ENCODE assay signal across 8 mouse cellular contexts in the genomic region with DNA sequence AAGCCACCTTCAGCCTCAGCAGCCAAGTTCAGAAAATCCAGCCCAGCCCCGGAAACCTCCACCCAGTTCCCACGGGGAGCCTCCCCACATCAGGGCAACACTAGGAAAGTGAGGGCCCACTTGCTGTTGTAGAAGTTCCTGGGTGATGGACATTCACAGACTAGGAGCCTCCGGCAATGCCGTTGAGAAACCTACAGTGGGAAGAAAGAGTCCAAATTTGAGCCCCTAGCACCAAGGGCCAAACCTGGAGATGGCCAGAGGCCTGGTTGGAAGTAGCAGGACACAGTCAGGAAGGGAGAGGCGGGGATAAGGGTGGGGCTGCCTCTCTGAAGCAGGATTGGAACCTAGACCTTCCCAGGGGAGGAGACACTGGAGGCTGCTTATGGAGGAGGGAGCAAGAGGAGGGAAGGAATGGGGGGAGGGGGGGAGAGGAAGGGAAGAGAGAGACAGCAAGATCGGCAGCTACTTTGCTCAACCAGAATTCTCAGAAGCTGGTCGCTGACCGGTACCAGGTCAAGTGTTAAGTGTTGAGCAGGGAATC. TPM values are rescaled to one million over a fixed set of nuclear protein-coding genes. Genes with fewer than 3 reads are reported as not detected.
DNase-seq lines count a peak whose midpoint lies in the region; ATAC-seq and TF ChIP-seq lines count a peak whose summit lies in the region.

No protein-coding gene starts in this region.

- H3K36me3 ChIP-seq in heart, embryonic 12.5 days = peaks cover 12% of the 10 kb centered on the region; the same call in 1 of the 2 replicates
- no peaks in the 10 kb centered on the region for H3K36me3 ChIP-seq in kidney, embryonic 14.5 days (ENCODE audit: control insufficient read depth, insufficient read depth, low read length)

- H3K9ac ChIP-seq in heart, embryonic 12.5 days = peak overlapping the region; percentile 77; the same call in 1 of the 2 replicates
- peak overlapping the region; percentile 23; the same call in 1 of the 2 replicates for H3K9ac ChIP-seq in kidney, embryonic 14.5 days (ENCODE audit: low read depth, low read length)

- peak; percentile 58 for DNase-seq in embryo, embryonic 10 days (ENCODE audit: low spot score)
- DNase-seq in embryo, embryonic 11 days = no peak
- DNase-seq in lung, postnatal 14 days = peak; percentile 71
- DNase-seq in frontal cortex, postnatal 36 days (ENCODE audit: low spot score in 2 of 2) = no peak
- no peak for DNase-seq in layer of hippocampus, postnatal 10 days (ENCODE audit: low spot score in 2 of 2)

- 20% methylated on average over 8 of the region's 8 CpGs for WGBS in heart, embryonic 12.5 days
- 26% methylated on average over 8 of the region's 8 CpGs for WGBS in kidney, embryonic 14.5 days

- no peaks in the 10 kb centered on the region for H3K27me3 ChIP-seq in heart, embryonic 12.5 days (replicated peaks)
- no peaks in the 10 kb centered on the region for H3K27me3 ChIP-seq in kidney, embryonic 14.5 days (ENCODE audit: control insufficient read depth, insufficient read depth, low read length)

- no peak for ATAC-seq in heart, embryonic 12.5 days (ENCODE audit: insufficient number of reproducible peaks, low FRiP score)
- no peak for ATAC-seq in kidney, embryonic 14.5 days (ENCODE audit: low FRiP score, low TSS enrichment)

- H3K4me3 ChIP-seq in bone marrow macrophage, adult 2 months (ENCODE audit: insufficient read depth, low read length) = peak overlapping the region; percentile 26; the same call in 1 of the 2 replicates
- H3K4me3 ChIP-seq in heart, embryonic 12.5 days = peak overlapping the region; percentile 89
- H3K4me3 ChIP-seq in kidney, embryonic 14.5 days (ENCODE audit: low read length) = peak overlapping the region; percentile 84

- no peak overlapping the region for H3K27ac ChIP-seq in bone marrow macrophage, adult 2 months (ENCODE audit: insufficient read depth, low read depth, low read length)
- peak overlapping the region; percentile 88 for H3K27ac ChIP-seq in heart, embryonic 12.5 days (ENCODE audit: poor library complexity, severe bottlenecking)
- H3K27ac ChIP-seq in kidney, embryonic 14.5 days (ENCODE audit: low read depth, low read length) = peak overlapping the region; percentile 52; the same call in 1 of the 2 replicates

- no peak for TF ChIP-seq POLR2A in bone marrow macrophage, adult 2 months (IDR thresholded peaks at IDR 0.05; ENCODE audit: borderline replicate concordance, low read depth, low read length)

- TF ChIP-seq CTCF in bone marrow macrophage, adult 2 months (IDR thresholded peaks at IDR 0.05; ENCODE audit: low read depth, low read length) = no peak

- H3K4me1 ChIP-seq in bone marrow macrophage, adult 2 months (ENCODE audit: control insufficient read depth, insufficient read depth, low read length) = peaks cover 21% of the 10 kb centered on the region
- H3K4me1 ChIP-seq in heart, embryonic 12.5 days (replicated peaks) = peaks cover 27% of the 10 kb centered on the region
- H3K4me1 ChIP-seq in kidney, embryonic 14.5 days (ENCODE audit: control insufficient read depth, insufficient read depth, low read length) = peaks cover 20% of the 10 kb centered on the region; the same call in 1 of the 2 replicates

- H3K9me3 ChIP-seq in heart, embryonic 12.5 days (replicated peaks) = no peaks in the 10 kb centered on the region
- H3K9me3 ChIP-seq in kidney, embryonic 14.5 days (ENCODE audit: control insufficient read depth, low read length) = no peaks in the 10 kb centered on the region

- peak overlapping the region; percentile 80 for H3K4me2 ChIP-seq in heart, embryonic 12.5 days
- H3K4me2 ChIP-seq in kidney, embryonic 14.5 days (replicated peaks; ENCODE audit: low read depth, low read length) = peak overlapping the region; percentile 68

RNA-seq across cellular contexts. Expression of a gene that starts 1.3 kb away (rescaled TPM):
- polyA plus RNA-seq in bone marrow macrophage, adult 2 months (2012; ENCODE audit: insufficient read depth, insufficient read length, missing spikeins) = 119 and 123 TPM in 2 replicates
- 79.3 and 79.4 TPM in 2 replicates for polyA plus RNA-seq in heart, embryonic 12.5 days (2016; fragmentation: Nextera tagmentation; extraction: Ambion mirVana)
- polyA plus RNA-seq in kidney, embryonic 14.5 days (2014; fragmentation: Nextera tagmentation; extraction: Ambion mirVana) = 31.8 and 35.2 TPM in 2 replicates
- 10 to 100 TPM; 12.2 to 12.3 TPM for total RNA-seq in layer of hippocampus, postnatal 10 days (2021)

RNA-seq across cellular contexts. Expression of a gene that starts 2.9 kb away (rescaled TPM):
- polyA plus RNA-seq in bone marrow macrophage, adult 2 months (2012; ENCODE audit: insufficient read depth, insufficient read length, missing spikeins) = 44.3 and 47.3 TPM in 2 replicates
- polyA plus RNA-seq in heart, embryonic 12.5 days (2016; fragmentation: Nextera tagmentation; extraction: Ambion mirVana) = 37.0 and 41.2 TPM in 2 replicates
- polyA plus RNA-seq in kidney, embryonic 14.5 days (2014; fragmentation: Nextera tagmentation; extraction: Ambion mirVana) = 46.5 and 54.0 TPM in 2 replicates
- 100 to 1,000 TPM; 141 to 145 TPM for total RNA-seq in layer of hippocampus, postnatal 10 days (2021)

RNA-seq across cellular contexts. Expression of a gene that starts 20.6 kb away (rescaled TPM):
- 15.3 and 16.0 TPM in 2 replicates for polyA plus RNA-seq in bone marrow macrophage, adult 2 months (2012; ENCODE audit: insufficient read depth, insufficient read length, missing spikeins)
- 42.1 and 42.5 TPM in 2 replicates for polyA plus RNA-seq in heart, embryonic 12.5 days (2016; fragmentation: Nextera tagmentation; extraction: Ambion mirVana)
- 54.9 and 71.1 TPM in 2 replicates for polyA plus RNA-seq in kidney, embryonic 14.5 days (2014; fragmentation: Nextera tagmentation; extraction: Ambion mirVana)
- total RNA-seq in layer of hippocampus, postnatal 10 days (2021) = 1 to 10 TPM; 5.4 to 5.5 TPM

RNA-seq across cellular contexts. Expression of a gene that starts 21.7 kb away (rescaled TPM):
- polyA plus RNA-seq in bone marrow macrophage, adult 2 months (2012; ENCODE audit: insufficient read depth, insufficient read length, missing spikeins) = 91.0 and 94.7 TPM in 2 replicates
- 59.5 and 60.8 TPM in 2 replicates for polyA plus RNA-seq in heart, embryonic 12.5 days (2016; fragmentation: Nextera tagmentation; extraction: Ambion mirVana)
- 66.2 and 81.6 TPM in 2 replicates for polyA plus RNA-seq in kidney, embryonic 14.5 days (2014; fragmentation: Nextera tagmentation; extraction: Ambion mirVana)
- 10 to 100 TPM; 38.1 to 42.5 TPM for total RNA-seq in layer of hippocampus, postnatal 10 days (2021)

RNA-seq across cellular contexts. Expression of a gene that starts 32.7 kb away (rescaled TPM):
- polyA plus RNA-seq in bone marrow macrophage, adult 2 months (2012; ENCODE audit: insufficient read depth, insufficient read length, missing spikeins) = 54.4 and 61.6 TPM in 2 replicates
- 377 and 394 TPM in 2 replicates for polyA plus RNA-seq in heart, embryonic 12.5 days (2016; fragmentation: Nextera tagmentation; extraction: Ambion mirVana)
- polyA plus RNA-seq in kidney, embryonic 14.5 days (2014; fragmentation: Nextera tagmentation; extraction: Ambion mirVana) = 258 and 308 TPM in 2 replicates
- total RNA-seq in layer of hippocampus, postnatal 10 days (2021) = 100 to 1,000 TPM; 232 to 248 TPM

Comparison
In these comparisons a context has a peak if more than half of its experiments do, and no peak if none do; other contexts are left out.
1. DNase-seq: peak in embryo, embryonic 10 days (single experiment) and lung, postnatal 14 days (single experiment); none in embryo, embryonic 11 days (single experiment), frontal cortex, postnatal 36 days (0 of 2) and layer of hippocampus, postnatal 10 days (0 of 2).
2. H3K4me3 ChIP-seq: peak in every context shown above with its lines; median percentile 89 in heart, embryonic 12.5 days; 84 in kidney, embryonic 14.5 days; 26 in bone marrow macrophage, adult 2 months.